In genomic region chr7:37623903-37624758, GRCm38 (mm10) we compare ENCODE assay signal across 8 mouse cellular contexts.
DNase-seq lines count a peak whose midpoint lies in the region; ATAC-seq and TF ChIP-seq lines count a peak whose summit lies in the region.

No protein-coding gene starts in this region.

- H3K4me1 ChIP-seq in kidney, adult 2 months (ENCODE audit: control insufficient read depth, insufficient read depth, low read length) = no peaks in the 10 kb centered on the region
- peaks cover 4% of the 10 kb centered on the region for H3K4me1 ChIP-seq in limb, embryonic 12.5 days (replicated peaks)
- peaks cover 42% of the 10 kb centered on the region for H3K4me1 ChIP-seq in midbrain, embryonic 13.5 days (replicated peaks)
- H3K4me1 ChIP-seq in stomach, embryonic 14.5 days (ENCODE audit: control insufficient read depth, insufficient read depth, low read length) = peaks cover 3% of the 10 kb centered on the region; the same call in 1 of the 2 replicates

- peak overlapping the region; percentile 67 for H3K9ac ChIP-seq in limb, embryonic 12.5 days (replicated peaks)
- peak overlapping the region; percentile 70 for H3K9ac ChIP-seq in midbrain, embryonic 13.5 days (replicated peaks)
- H3K9ac ChIP-seq in stomach, embryonic 14.5 days (replicated peaks; ENCODE audit: low read depth, low read length) = 0 out of 2 replicates have a peak overlapping the region, but pooled peaks have one; percentile 14

- H3K36me3 ChIP-seq in kidney, adult 2 months (ENCODE audit: control insufficient read depth, insufficient read depth, low read length) = no peaks in the 10 kb centered on the region
- H3K36me3 ChIP-seq in limb, embryonic 12.5 days = no peaks in the 10 kb centered on the region
- no peaks in the 10 kb centered on the region for H3K36me3 ChIP-seq in midbrain, embryonic 13.5 days
- H3K36me3 ChIP-seq in stomach, embryonic 14.5 days (ENCODE audit: control insufficient read depth, insufficient read depth, low read length) = no peaks in the 10 kb centered on the region

- WGBS in kidney, adult 2 months = 2% methylated on average over 62 of the region's 62 CpGs
- WGBS in limb, embryonic 12.5 days = 2% methylated on average over 56 of the region's 62 CpGs
- 1% methylated on average over 35 of the region's 62 CpGs for WGBS in midbrain, embryonic 13.5 days
- WGBS in stomach, embryonic 14.5 days = 3% methylated on average over 59 of the region's 62 CpGs

- H3K27ac ChIP-seq in kidney, adult 2 months (ENCODE audit: insufficient read depth, low read depth, low read length) = no peak overlapping the region
- H3K27ac ChIP-seq in limb, embryonic 12.5 days = no peak overlapping the region
- peak overlapping the region; percentile 90 for H3K27ac ChIP-seq in midbrain, embryonic 13.5 days
- H3K27ac ChIP-seq in stomach, embryonic 14.5 days (ENCODE audit: low read length) = no peak overlapping the region

- TF ChIP-seq POLR2A in kidney, adult 2 months (IDR thresholded peaks at IDR 0.05; ENCODE audit: low read depth, low read length) = no peak

- H3K27me3 ChIP-seq in kidney, adult 2 months (replicated peaks; ENCODE audit: control insufficient read depth, insufficient read depth, low read length) = no peaks in the 10 kb centered on the region
- peaks cover 32% of the 10 kb centered on the region for H3K27me3 ChIP-seq in limb, embryonic 12.5 days
- no peaks in the 10 kb centered on the region for H3K27me3 ChIP-seq in midbrain, embryonic 13.5 days
- peaks cover 4% of the 10 kb centered on the region; the same call in 1 of the 2 replicates for H3K27me3 ChIP-seq in stomach, embryonic 14.5 days (ENCODE audit: control insufficient read depth, insufficient read depth, low read length)

- peak; percentile 80 to 83 for DNase-seq in adrenal gland, postnatal 36 days
- DNase-seq in embryo, embryonic 11.5 days (ENCODE audit: low read depth, low spot score) = peak; percentile 14
- peak; percentile 48 to 65 for DNase-seq in gastrocnemius, postnatal 4 days (ENCODE audit: low spot score in 2 of 2)
- DNase-seq in kidney, adult 2 months = peak; percentile 53

- peak overlapping the region; percentile 40; the same call in 1 of the 2 replicates for H3K4me3 ChIP-seq in kidney, adult 2 months (ENCODE audit: insufficient read depth, low read depth, low read length)
- peak overlapping the region; percentile 52 for H3K4me3 ChIP-seq in limb, embryonic 12.5 days (replicated peaks)
- H3K4me3 ChIP-seq in midbrain, embryonic 13.5 days (replicated peaks) = peak overlapping the region; percentile 47
- H3K4me3 ChIP-seq in stomach, embryonic 14.5 days (ENCODE audit: low read depth, low read length) = peak overlapping the region; percentile 41

- no peak for TF ChIP-seq CTCF in kidney, adult 2 months (conservative IDR thresholded peaks at IDR 0.05; ENCODE audit: insufficient read depth, insufficient read length, low read depth, low read length)

- ATAC-seq in limb, embryonic 12.5 days (ENCODE audit: insufficient number of reproducible peaks, insufficient read depth, low FRiP score, low TSS enrichment, low read depth) = peak; percentile 66
- ATAC-seq in midbrain, embryonic 13.5 days = peak; percentile 77
- peak; percentile 65; the same call in 1 of the 2 replicates for ATAC-seq in stomach, embryonic 14.5 days (ENCODE audit: insufficient number of reproducible peaks, insufficient read depth, low FRiP score, low read depth)
- ATAC-seq in monocyte, adult 5-6 weeks (replicated peaks; ENCODE audit: insufficient number of reproducible peaks, low FRiP score, low TSS enrichment, poor library complexity, severe bottlenecking) = no peak

- H3K9me3 ChIP-seq in limb, embryonic 12.5 days = no peaks in the 10 kb centered on the region
- H3K9me3 ChIP-seq in midbrain, embryonic 13.5 days = no peaks in the 10 kb centered on the region
- H3K9me3 ChIP-seq in stomach, embryonic 14.5 days (ENCODE audit: control insufficient read depth, low read depth, low read length) = no peaks in the 10 kb centered on the region

- H3K4me2 ChIP-seq in limb, embryonic 12.5 days = peak overlapping the region; percentile 91
- H3K4me2 ChIP-seq in midbrain, embryonic 13.5 days (replicated peaks) = peak overlapping the region; percentile 75
- peak overlapping the region; percentile 84 for H3K4me2 ChIP-seq in stomach, embryonic 14.5 days (replicated peaks; ENCODE audit: low read depth, low read length)

Comparison
In these comparisons a context has a peak if more than half of its experiments do, and no peak if none do; other contexts are left out.
1. DNase-seq: peak in every context shown above with its lines; median percentile 82 in adrenal gland, postnatal 36 days; 56 in gastrocnemius, postnatal 4 days; 53 in kidney, adult 2 months; 14 in embryo, embryonic 11.5 days.
2. H3K9ac ChIP-seq: peak in every context shown above with its lines; median percentile 70 in midbrain, embryonic 13.5 days; 67 in limb, embryonic 12.5 days; 14 in stomach, embryonic 14.5 days.